ENCODE assay signal across 11 mouse cellular contexts in the genomic region with DNA sequence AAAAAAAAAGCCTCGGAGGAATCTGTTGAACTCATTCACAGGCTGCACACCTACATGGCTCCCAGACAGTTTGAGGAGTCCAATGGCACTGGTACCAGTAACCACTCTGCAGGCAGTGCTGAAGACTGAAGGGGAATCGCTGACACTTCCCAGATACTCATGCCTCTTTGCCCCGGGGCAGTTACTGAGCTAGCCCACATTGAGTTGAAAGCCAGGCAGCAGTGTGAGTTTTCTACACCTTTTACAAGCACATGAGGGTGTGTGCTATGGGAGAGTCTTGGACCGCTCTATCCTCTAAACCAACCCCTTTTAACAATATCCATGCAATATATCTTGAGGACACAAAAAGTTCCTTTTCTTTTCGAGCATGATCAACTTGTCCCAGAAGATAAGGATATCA. TPM values are rescaled to one million over a fixed set of nuclear protein-coding genes. Genes with fewer than 3 reads are reported as not detected.
DNase-seq lines count a peak whose midpoint lies in the region; ATAC-seq lines count a peak whose summit lies in the region.
"Had no signal": no experiment of that assay in that cellular context is flagged by ENCODE, and none has a peak within 500 bp of the region (broad histone marks: within the 10 kb centered on the region; RNA-seq: fewer than 3 reads in every experiment).

No protein-coding gene starts in this region.

- peak overlapping the region; percentile 32; the same call in 1 of the 2 replicates for H3K9ac ChIP-seq in forebrain, embryonic 14.5 days (ENCODE audit: low read length)
- H3K9ac ChIP-seq: liver, embryonic 15.5 days had no signal

- 24% methylated on average over 5 of the region's 5 CpGs for WGBS in forebrain, embryonic 14.5 days
- WGBS in midbrain, embryonic 10.5 days, result 24% methylated on average over 5 of the region's 5 CpGs

- H3K9me3 ChIP-seq in forebrain, embryonic 14.5 days (replicated peaks; ENCODE audit: control insufficient read depth, low read length), result no peaks in the 10 kb centered on the region
- no peaks in the 10 kb centered on the region for H3K9me3 ChIP-seq in midbrain, embryonic 10.5 days (replicated peaks)
- H3K9me3 ChIP-seq: liver, embryonic 15.5 days had no signal

- peak overlapping the region; percentile 95 for H3K4me2 ChIP-seq in forebrain, embryonic 14.5 days (ENCODE audit: low read length)
- H3K4me2 ChIP-seq: liver, embryonic 15.5 days had no signal

- no peak overlapping the region for H3K27ac ChIP-seq in forebrain, embryonic 14.5 days (ENCODE audit: low read depth, low read length)
- H3K27ac ChIP-seq in midbrain, embryonic 10.5 days (replicated peaks), result no peak overlapping the region
- H3K27ac ChIP-seq: liver, embryonic 15.5 days had no signal

- no peak for ATAC-seq in forebrain, embryonic 14.5 days
- no peak for ATAC-seq in CD4-positive, CD25-positive, alpha-beta regulatory T cell, adult 4 months

- no peaks in the 10 kb centered on the region for H3K36me3 ChIP-seq in forebrain, embryonic 14.5 days (ENCODE audit: control insufficient read depth, insufficient read depth, low read length)
- no peaks in the 10 kb centered on the region for H3K36me3 ChIP-seq in midbrain, embryonic 10.5 days
- H3K36me3 ChIP-seq: G1E; liver, embryonic 15.5 days had no signal

- H3K27me3 ChIP-seq in forebrain, embryonic 14.5 days (replicated peaks; ENCODE audit: control insufficient read depth, insufficient read depth, low read length), result no peaks in the 10 kb centered on the region
- peaks cover 34% of the 10 kb centered on the region for H3K27me3 ChIP-seq in midbrain, embryonic 10.5 days (ENCODE audit: low read depth, poor library complexity, severe bottlenecking)

- H3K4me1 ChIP-seq in forebrain, embryonic 14.5 days (ENCODE audit: control insufficient read depth, insufficient read depth, low read length), result no peaks in the 10 kb centered on the region; the same call in 1 of the 2 replicates
- H3K4me1 ChIP-seq in midbrain, embryonic 10.5 days, result peaks cover 30% of the 10 kb centered on the region
- H3K4me1 ChIP-seq: liver, embryonic 15.5 days had no signal

- H3K4me3 ChIP-seq in forebrain, embryonic 14.5 days (ENCODE audit: low read depth, low read length), result peak overlapping the region; percentile 76
- H3K4me3 ChIP-seq in midbrain, embryonic 10.5 days, result peak overlapping the region; percentile 82
- H3K4me3 ChIP-seq: liver, embryonic 15.5 days had no signal

- DNase-seq in right cerebral cortex, postnatal 25 days, result peak; percentile 14
- no peak for DNase-seq in right cerebral cortex, adult 18-20 months
- DNase-seq in forebrain, embryonic 14.5 days (ENCODE audit: low spot score), result no peak
- DNase-seq in midbrain, embryonic 10.5 days (ENCODE audit: low spot score), result peak; percentile 12
- DNase-seq in retina, postnatal 1 day, result peak; percentile 55
- DNase-seq in adipocyte (ENCODE audit: low spot score), result no peak
- DNase-seq in urinary bladder, postnatal 25 days (ENCODE audit: low spot score), result no peak
- DNase-seq: adrenal gland, adult 8-10 months had no signal

RNA-seq across cellular contexts. Expression of gene Mdga2, which starts 2.8 kb away (rescaled TPM):
- polyA plus RNA-seq in forebrain, embryonic 14.5 days (2014; fragmentation: Nextera tagmentation; extraction: Ambion mirVana), result 8.7 and 14.7 TPM in 2 replicates
- polyA plus RNA-seq in midbrain, embryonic 10.5 days (2016; fragmentation: Nextera tagmentation; extraction: Ambion mirVana), result 4.3 and 4.8 TPM in 2 replicates
- polyA plus RNA-seq in CD4-positive, CD25-positive, alpha-beta regulatory T cell, adult 4 months (2017; shearing (Covaris generic)), result not detected
- polyA plus RNA-seq: G1E had no signal

Comparison
In these comparisons a context has a peak if more than half of its experiments do, and no peak if none do; other contexts are left out.
1. DNase-seq: peak in right cerebral cortex, postnatal 25 days (single experiment), midbrain, embryonic 10.5 days (single experiment) and retina, postnatal 1 day (single experiment); none in right cerebral cortex, adult 18-20 months (single experiment), forebrain, embryonic 14.5 days (single experiment), adipocyte (single experiment) and urinary bladder, postnatal 25 days (single experiment).